Mouse (Mus musculus): ENCODE measurements around the gene Slc24a5. TPM values are rescaled to one million over a fixed set of nuclear protein-coding genes. Genes with fewer than 3 reads are reported as not detected.

Gene Slc24a5
- polyA plus RNA-seq (2014; fragmentation: Nextera tagmentation; extraction: Ambion mirVana): 3.9 and 4.4 TPM in 2 replicates

- no peak for ATAC-seq (ENCODE audit: insufficient number of reproducible peaks, low FRiP score, low TSS enrichment, low read depth)
- Histone ChIP-seq H3K9ac (ENCODE audit: low read length) (no peak within 1 kb of the TSS), H3K4me3 (ENCODE audit: low read depth, low read length) (no peak within 1 kb of the TSS), H3K9me3 (ENCODE audit: control insufficient read depth, low read length) (no peaks in the 10 kb centered on the region), H3K4me2 (ENCODE audit: low read depth, severe bottlenecking) (no peak within 1 kb of the TSS), H3K4me1 (ENCODE audit: control insufficient read depth, insufficient read depth, low read length) (no peaks in the 10 kb centered on the region), H3K36me3 (ENCODE audit: control insufficient read depth, insufficient read depth, low read length) (no peaks in the 10 kb centered on the region), H3K27me3 (ENCODE audit: control insufficient read depth, insufficient read depth, low read length) (no peaks in the 10 kb centered on the region), H3K27ac (replicated peaks; ENCODE audit: low read depth, low read length) (no peak within 1 kb of the TSS)
- WGBS: 65% methylated on average over 10 of the region's 10 CpGs
- DNase-seq (ENCODE audit: low spot score): no peak
These were observed at the start of gene Slc24a5 for GRCm38 (mm10) chr2:125067894-125068293. TSS of gene Slc24a5 (plus strand) at chr2:125068124.

- Histone ChIP-seq H3K27me3 (ENCODE audit: control insufficient read depth, insufficient read depth, low read length) (no peaks in the 10 kb centered on the region), H3K9ac (ENCODE audit: low read length) (no peak overlapping the region), H3K27ac (replicated peaks; ENCODE audit: low read depth, low read length) (no peak overlapping the region), H3K9me3 (ENCODE audit: control insufficient read depth, low read length) (no peaks in the 10 kb centered on the region), H3K36me3 (ENCODE audit: control insufficient read depth, insufficient read depth, low read length) (no peaks in the 10 kb centered on the region), H3K4me1 (ENCODE audit: control insufficient read depth, insufficient read depth, low read length) (no peaks in the 10 kb centered on the region), H3K4me3 (ENCODE audit: low read depth, low read length) (no peak overlapping the region), H3K4me2 (ENCODE audit: low read depth, severe bottlenecking) (no peak overlapping the region)
- DNase-seq (ENCODE audit: low spot score) (no peak), ATAC-seq (ENCODE audit: insufficient number of reproducible peaks, low FRiP score, low TSS enrichment, low read depth) (no peak)
- 45% methylated on average over 5 of the region's 5 CpGs for WGBS
These were observed 43.5 kb upstream of the Slc24a5 start for GRCm38 (mm10) chr2:125024386-125024785.

GRCm38 (mm10) chr2:125026358-125027000 lies 41.4 kb upstream of the Slc24a5 start:
- Histone ChIP-seq H3K4me2 (ENCODE audit: low read depth, severe bottlenecking) (no peak overlapping the region), H3K4me3 (ENCODE audit: low read depth, low read length) (no peak overlapping the region), H3K36me3 (ENCODE audit: control insufficient read depth, insufficient read depth, low read length) (no peaks in the 10 kb centered on the region), H3K27ac (replicated peaks; ENCODE audit: low read depth, low read length) (no peak overlapping the region), H3K9me3 (ENCODE audit: control insufficient read depth, low read length) (no peaks in the 10 kb centered on the region), H3K27me3 (ENCODE audit: control insufficient read depth, insufficient read depth, low read length) (no peaks in the 10 kb centered on the region), H3K4me1 (ENCODE audit: control insufficient read depth, insufficient read depth, low read length) (no peaks in the 10 kb centered on the region), H3K9ac (ENCODE audit: low read length) (no peak overlapping the region)
- DNase-seq (ENCODE audit: low spot score): no peak
- ATAC-seq (ENCODE audit: insufficient number of reproducible peaks, low FRiP score, low TSS enrichment, low read depth): no peak
- WGBS: 57% methylated on average over 14 of the region's 14 CpGs

GRCm38 (mm10) chr2:125030591-125030990 lies 37.3 kb upstream of the Slc24a5 start:
- no peaks in the 10 kb centered on the region for H3K9me3 ChIP-seq (ENCODE audit: control insufficient read depth, low read length)
- H3K27me3 ChIP-seq (ENCODE audit: control insufficient read depth, insufficient read depth, low read length): no peaks in the 10 kb centered on the region
- no peak for DNase-seq (ENCODE audit: low spot score)
- no peak overlapping the region for H3K27ac ChIP-seq (replicated peaks; ENCODE audit: low read depth, low read length)
- H3K4me3 ChIP-seq (ENCODE audit: low read depth, low read length): no peak overlapping the region
- no peak for ATAC-seq (ENCODE audit: insufficient number of reproducible peaks, low FRiP score, low TSS enrichment, low read depth)
- H3K9ac ChIP-seq (ENCODE audit: low read length): no peak overlapping the region
- no peaks in the 10 kb centered on the region for H3K4me1 ChIP-seq (ENCODE audit: control insufficient read depth, insufficient read depth, low read length)
- 89% methylated on average over 7 of the region's 7 CpGs for WGBS
- no peak overlapping the region for H3K4me2 ChIP-seq (ENCODE audit: low read depth, severe bottlenecking)
- no peaks in the 10 kb centered on the region for H3K36me3 ChIP-seq (ENCODE audit: control insufficient read depth, insufficient read depth, low read length)

GRCm38 (mm10) chr2:125031111-125031510 lies 36.8 kb upstream of the Slc24a5 start:
- Histone ChIP-seq H3K4me1 (ENCODE audit: control insufficient read depth, insufficient read depth, low read length) (no peaks in the 10 kb centered on the region), H3K9me3 (ENCODE audit: control insufficient read depth, low read length) (no peaks in the 10 kb centered on the region), H3K27me3 (ENCODE audit: control insufficient read depth, insufficient read depth, low read length) (no peaks in the 10 kb centered on the region), H3K9ac (ENCODE audit: low read length) (no peak overlapping the region), H3K27ac (replicated peaks; ENCODE audit: low read depth, low read length) (no peak overlapping the region), H3K4me3 (ENCODE audit: low read depth, low read length) (no peak overlapping the region), H3K4me2 (ENCODE audit: low read depth, severe bottlenecking) (no peak overlapping the region), H3K36me3 (ENCODE audit: control insufficient read depth, insufficient read depth, low read length) (no peaks in the 10 kb centered on the region)
- DNase-seq (ENCODE audit: low spot score) (no peak), ATAC-seq (ENCODE audit: insufficient number of reproducible peaks, low FRiP score, low TSS enrichment, low read depth) (no peak)
- 85% methylated on average over 8 of the region's 8 CpGs for WGBS

GRCm38 (mm10) chr2:125031562-125032257 lies 36.2 kb upstream of the Slc24a5 start:
- Histone ChIP-seq H3K9me3 (ENCODE audit: control insufficient read depth, low read length) (no peaks in the 10 kb centered on the region), H3K4me2 (ENCODE audit: low read depth, severe bottlenecking) (no peak overlapping the region), H3K9ac (ENCODE audit: low read length) (no peak overlapping the region), H3K27me3 (ENCODE audit: control insufficient read depth, insufficient read depth, low read length) (no peaks in the 10 kb centered on the region), H3K36me3 (ENCODE audit: control insufficient read depth, insufficient read depth, low read length) (no peaks in the 10 kb centered on the region), H3K4me3 (ENCODE audit: low read depth, low read length) (no peak overlapping the region), H3K27ac (replicated peaks; ENCODE audit: low read depth, low read length) (no peak overlapping the region), H3K4me1 (ENCODE audit: control insufficient read depth, insufficient read depth, low read length) (no peaks in the 10 kb centered on the region)
- ATAC-seq (ENCODE audit: insufficient number of reproducible peaks, low FRiP score, low TSS enrichment, low read depth) (no peak), DNase-seq (ENCODE audit: low spot score) (no peak)
- 87% methylated on average over 12 of the region's 12 CpGs for WGBS

- no peak overlapping the region for H3K27ac ChIP-seq (replicated peaks; ENCODE audit: low read depth, low read length)
- ATAC-seq (ENCODE audit: insufficient number of reproducible peaks, low FRiP score, low TSS enrichment, low read depth) (no peak), DNase-seq (ENCODE audit: low spot score) (no peak)
- no peak overlapping the region for H3K4me3 ChIP-seq (ENCODE audit: low read depth, low read length)
- H3K36me3 ChIP-seq (ENCODE audit: control insufficient read depth, insufficient read depth, low read length): no peaks in the 10 kb centered on the region
- H3K4me1 ChIP-seq (ENCODE audit: control insufficient read depth, insufficient read depth, low read length): no peaks in the 10 kb centered on the region
- no peak overlapping the region for H3K4me2 ChIP-seq (ENCODE audit: low read depth, severe bottlenecking)
- 75% methylated on average over 17 of the region's 17 CpGs for WGBS
- H3K9ac ChIP-seq (ENCODE audit: low read length): no peak overlapping the region
- H3K9me3 ChIP-seq (ENCODE audit: control insufficient read depth, low read length): no peaks in the 10 kb centered on the region
- no peaks in the 10 kb centered on the region for H3K27me3 ChIP-seq (ENCODE audit: control insufficient read depth, insufficient read depth, low read length)
These were observed 35.5 kb upstream of the Slc24a5 start for GRCm38 (mm10) chr2:125032258-125032973.

- Histone ChIP-seq H3K27ac (replicated peaks; ENCODE audit: low read depth, low read length) (no peak overlapping the region), H3K9me3 (ENCODE audit: control insufficient read depth, low read length) (no peaks in the 10 kb centered on the region), H3K36me3 (ENCODE audit: control insufficient read depth, insufficient read depth, low read length) (no peaks in the 10 kb centered on the region), H3K4me2 (ENCODE audit: low read depth, severe bottlenecking) (no peak overlapping the region), H3K27me3 (ENCODE audit: control insufficient read depth, insufficient read depth, low read length) (no peaks in the 10 kb centered on the region), H3K9ac (ENCODE audit: low read length) (no peak overlapping the region), H3K4me1 (ENCODE audit: control insufficient read depth, insufficient read depth, low read length) (no peaks in the 10 kb centered on the region), H3K4me3 (ENCODE audit: low read depth, low read length) (no peak overlapping the region)
- DNase-seq (ENCODE audit: low spot score): no peak
- 55% methylated on average over 10 of the region's 10 CpGs for WGBS
- ATAC-seq (ENCODE audit: insufficient number of reproducible peaks, low FRiP score, low TSS enrichment, low read depth): no peak
These were observed 34.7 kb upstream of the Slc24a5 start for GRCm38 (mm10) chr2:125033042-125033743.
